Mouse (Mus musculus): ENCODE data around the gene Scp2.

Scp2 gene

GRCm38 (mm10) chr4:108059601-108060379 lies 85.0 kb downstream of the Scp2 start:
- DNase-seq (ENCODE audit: low spot score), result no peak

DNA sequence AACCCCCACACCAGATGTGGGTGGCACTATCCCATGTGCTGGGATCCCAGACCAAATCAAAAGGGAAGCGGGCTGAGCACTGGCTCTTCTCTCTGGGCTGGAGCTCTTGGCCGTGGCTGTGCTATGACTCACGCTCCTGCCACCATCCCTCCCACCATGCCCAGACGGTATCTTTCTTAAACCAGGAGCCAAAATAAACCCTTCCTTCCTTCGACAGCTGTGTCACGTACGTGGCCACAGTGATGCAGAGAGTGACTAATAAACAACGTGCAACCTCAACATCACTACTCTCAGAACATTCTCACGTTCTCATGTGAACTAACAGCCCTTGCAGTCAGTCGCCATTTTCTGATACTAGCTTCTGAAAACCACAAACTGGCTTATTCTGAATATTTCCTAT lies 86.6 kb downstream of the Scp2 start:
- no peak for DNase-seq (ENCODE audit: low spot score)

GRCm38 (mm10) chr4:108057247-108057646 lies 87.6 kb downstream of the Scp2 start:
- DNase-seq (ENCODE audit: low spot score), result no peak

- DNase-seq (ENCODE audit: low spot score), result no peak
Observed at GRCm38 (mm10) chr4:108055873-108056272, 88.9 kb downstream of the Scp2 start.

GRCm38 (mm10) chr4:108052673-108053072 lies 92.1 kb downstream of the Scp2 start:
- no peak for DNase-seq (ENCODE audit: low spot score)

GRCm38 (mm10) chr4:108051687-108052274 lies 93.0 kb downstream of the Scp2 start:
- DNase-seq (ENCODE audit: low spot score), result no peak

GRCm38 (mm10) chr4:108046136-108046535 lies 98.7 kb downstream of the Scp2 start:
- no peak for DNase-seq (ENCODE audit: low spot score)

GRCm38 (mm10) chr4:108045136-108046107 lies 99.4 kb downstream of the Scp2 start:
- DNase-seq (ENCODE audit: low spot score), result no peak

GRCm38 (mm10) chr4:108037027-108037426 lies 107.8 kb downstream of the Scp2 start:
- DNase-seq (ENCODE audit: low spot score), result no peak

GRCm38 (mm10) chr4:108033041-108033764 lies 111.6 kb downstream of the Scp2 start:
- DNase-seq (ENCODE audit: low spot score), result no peak

- no peak for DNase-seq (ENCODE audit: low spot score)
Observed at GRCm38 (mm10) chr4:108032352-108032849, 112.4 kb downstream of the Scp2 start.

DNA sequence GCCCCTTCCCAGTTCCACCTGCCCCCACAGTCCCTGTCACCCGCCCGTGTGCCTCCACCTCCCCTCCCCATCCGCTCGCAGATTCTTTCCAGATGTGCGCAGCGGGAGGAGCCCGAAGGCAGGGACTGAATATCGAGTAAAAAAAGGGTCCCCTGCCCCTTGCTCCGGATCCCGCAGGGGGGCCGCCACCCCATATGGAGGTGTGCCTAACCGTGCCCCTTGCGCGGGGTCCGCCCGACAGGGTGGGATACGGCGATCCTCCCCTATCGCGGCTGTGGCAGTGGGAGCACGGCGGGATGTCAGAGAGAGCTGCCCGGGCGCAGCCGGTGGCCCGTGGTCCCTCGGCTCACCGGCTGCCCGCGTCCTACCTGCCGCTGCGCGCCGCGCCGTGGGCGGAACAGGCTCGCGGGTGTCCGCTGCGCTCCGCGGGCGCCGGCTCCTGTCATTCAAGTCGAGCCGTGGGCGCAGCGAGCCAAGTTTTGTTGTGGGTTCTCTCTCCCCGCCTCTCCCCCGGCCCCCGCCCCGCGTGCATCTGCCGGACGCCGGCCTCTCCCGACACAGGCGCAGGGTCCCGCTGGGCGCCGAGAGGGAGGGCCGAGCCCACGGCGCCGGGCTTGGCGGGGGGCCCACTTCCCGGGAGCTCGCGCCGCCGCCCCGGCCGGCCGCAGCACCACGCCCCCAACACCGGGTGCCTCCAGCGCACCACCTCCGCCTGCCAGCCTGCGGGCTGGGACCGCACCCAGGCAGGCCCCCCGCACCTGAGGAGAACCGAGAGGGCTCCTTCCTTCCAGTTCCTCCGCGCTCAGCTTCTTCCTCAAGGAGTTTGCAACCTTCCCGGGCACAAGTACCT lies 113.1 kb downstream of the Scp2 start:
- peak; percentile 31 for DNase-seq (ENCODE audit: low spot score)

DNA sequence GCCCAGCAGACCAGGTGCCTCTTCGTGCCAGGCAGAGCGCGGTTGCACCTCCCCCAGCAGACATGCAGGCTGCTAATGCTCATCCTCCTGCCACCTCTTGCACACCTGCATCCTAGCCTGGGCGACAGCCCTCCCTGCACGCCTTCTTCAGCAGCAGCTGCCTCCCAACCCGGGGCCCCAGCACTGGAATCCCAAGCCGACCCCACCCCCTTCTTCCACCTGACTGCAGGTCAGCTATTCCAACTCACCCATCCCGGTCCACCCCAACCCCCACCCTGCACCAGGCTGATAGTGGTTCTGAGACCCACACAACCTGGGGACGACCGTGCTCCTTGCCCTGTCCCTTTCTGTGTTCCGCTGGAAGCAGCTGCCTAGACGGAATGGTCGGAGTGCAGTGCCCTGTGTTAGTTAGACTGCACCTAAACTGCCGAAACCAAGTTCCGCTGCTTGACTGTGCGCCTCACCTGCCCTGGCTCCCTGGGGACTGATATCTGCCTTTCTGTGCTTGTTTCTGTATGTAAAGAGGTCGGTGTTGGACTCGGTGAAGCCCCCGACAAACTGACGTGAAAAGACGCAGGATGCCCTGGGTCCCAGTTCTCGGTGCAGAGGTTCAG lies 113.8 kb downstream of the Scp2 start:
- no peak for DNase-seq (ENCODE audit: low spot score)

DNA sequence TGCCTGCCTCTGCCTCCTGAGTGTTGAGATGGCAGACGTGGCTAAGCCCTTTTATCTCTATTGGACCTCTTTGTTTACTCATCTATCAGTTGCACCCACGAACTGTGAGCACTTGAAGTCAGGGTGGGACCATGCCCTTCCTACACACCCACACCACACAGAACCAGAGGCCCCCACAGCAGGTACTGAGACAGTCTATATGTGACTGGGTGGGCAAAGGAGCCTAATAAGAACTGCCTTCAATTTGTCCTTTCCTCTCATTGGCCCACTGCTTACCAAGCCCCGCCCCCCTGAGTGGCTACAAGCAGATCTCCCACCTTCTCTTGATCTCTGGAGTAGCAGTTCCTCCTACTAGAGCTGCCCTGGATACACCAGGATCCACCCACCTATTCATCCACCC lies 118.6 kb downstream of the Scp2 start:
- DNase-seq (ENCODE audit: low spot score), result no peak

- DNase-seq (ENCODE audit: low spot score), result no peak
Observed at GRCm38 (mm10) chr4:108025269-108025668, 119.5 kb downstream of the Scp2 start.

DNA sequence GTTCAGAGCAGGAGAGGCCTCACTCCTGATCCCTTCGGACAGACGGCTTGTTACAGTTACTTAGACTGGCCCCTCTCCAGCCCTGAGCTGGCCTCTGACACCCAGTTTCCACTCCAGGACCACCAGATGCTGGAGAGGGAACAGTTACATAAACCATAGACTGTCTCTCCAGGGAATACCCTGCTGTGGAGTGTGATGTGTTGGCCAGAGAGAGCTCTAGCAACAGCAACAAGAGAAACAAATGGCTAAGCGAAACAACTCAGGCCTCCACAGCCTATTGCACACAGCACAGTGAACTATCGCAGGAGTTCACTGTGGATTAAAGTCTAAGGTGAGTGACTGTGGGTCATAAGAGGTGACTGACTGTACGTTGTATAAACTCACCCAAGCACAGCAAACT lies 120.2 kb downstream of the Scp2 start:
- DNase-seq (ENCODE audit: low spot score), result no peak

DNA sequence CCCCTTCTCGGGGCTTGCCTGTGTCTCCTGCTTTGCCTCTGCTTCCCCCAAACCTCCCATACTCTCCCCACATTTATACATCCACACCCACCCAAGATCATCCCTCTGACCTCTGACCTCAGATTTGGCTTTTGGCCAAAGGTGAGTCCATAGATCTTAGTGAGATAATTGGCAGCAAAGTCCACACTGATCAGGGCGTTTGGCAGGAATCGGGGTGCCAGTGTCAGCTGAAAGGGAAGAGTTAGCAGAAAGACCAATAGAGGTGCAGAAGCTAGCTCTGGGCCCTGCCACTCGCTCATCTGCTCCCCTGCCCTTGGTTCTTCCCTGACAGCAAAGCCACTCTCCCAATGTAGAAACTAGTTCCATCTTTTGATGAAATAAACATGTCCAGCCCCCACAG lies 121.6 kb downstream of the Scp2 start:
- no peak for DNase-seq (ENCODE audit: low spot score)

DNA sequence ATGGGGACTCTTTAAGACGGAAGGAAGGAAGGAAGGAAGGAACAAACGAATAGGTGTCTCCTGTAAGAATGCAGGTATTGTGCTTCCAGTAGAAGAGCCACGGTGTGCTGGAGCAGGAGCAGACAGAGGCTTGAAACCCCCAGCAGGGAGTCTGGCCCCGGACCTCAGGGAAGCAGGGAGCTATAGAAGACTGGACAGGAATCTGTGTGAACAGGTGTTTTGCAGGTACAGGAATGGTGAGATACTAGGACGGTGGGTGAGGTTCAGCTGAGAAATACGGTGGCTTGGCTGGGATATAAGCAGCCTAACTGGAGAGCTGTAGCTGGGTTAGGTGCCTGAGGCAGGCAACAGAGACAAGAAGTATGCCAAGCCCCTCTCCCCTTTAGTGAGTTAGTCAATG lies 124.6 kb downstream of the Scp2 start:
- no peak for DNase-seq (ENCODE audit: low spot score)

GRCm38 (mm10) chr4:108018961-108019921 lies 125.6 kb downstream of the Scp2 start:
- no peak for DNase-seq (ENCODE audit: low spot score)

Measured in ovary, adult 18-20 months (tissue).